Mouse (Mus musculus): Measurements from ENCODE around the gene Creb5.

The Creb5 gene

GRCm38 (mm10) chr6:53644056-53644455, 357.0 kb downstream of the Creb5 start:
- DNase-seq (ENCODE audit: low spot score), result no peak

- DNase-seq (ENCODE audit: low spot score), result no peak
Measured at GRCm38 (mm10) chr6:53644971-53645370, 357.9 kb downstream of the Creb5 start.

- no peak for DNase-seq (ENCODE audit: low spot score)
Measured at GRCm38 (mm10) chr6:53649782-53650181, 362.7 kb downstream of the Creb5 start.

GRCm38 (mm10) chr6:53652691-53653090, 365.6 kb downstream of the Creb5 start:
- no peak for DNase-seq (ENCODE audit: low spot score)

GRCm38 (mm10) chr6:53653706-53654360, 366.8 kb downstream of the Creb5 start:
- DNase-seq (ENCODE audit: low spot score), result no peak

GRCm38 (mm10) chr6:53654361-53654824, 367.3 kb downstream of the Creb5 start:
- peak; percentile 9 for DNase-seq (ENCODE audit: low spot score)

- no peak for DNase-seq (ENCODE audit: low spot score)
Measured at GRCm38 (mm10) chr6:53656466-53656865, 369.4 kb downstream of the Creb5 start.

GRCm38 (mm10) chr6:53657483-53657882, 370.4 kb downstream of the Creb5 start:
- no peak for DNase-seq (ENCODE audit: low spot score)

GRCm38 (mm10) chr6:53662858-53663833, 376.1 kb downstream of the Creb5 start:
- no peak for DNase-seq (ENCODE audit: low spot score)

- no peak for DNase-seq (ENCODE audit: low spot score)
Measured at GRCm38 (mm10) chr6:53664759-53665158, 377.7 kb downstream of the Creb5 start.

- DNase-seq (ENCODE audit: low spot score), result no peak
Measured at GRCm38 (mm10) chr6:53666503-53666902, 379.4 kb downstream of the Creb5 start.

- DNase-seq (ENCODE audit: low spot score), result no peak
Measured at GRCm38 (mm10) chr6:53678307-53678706, 391.2 kb downstream of the Creb5 start.

- DNase-seq (ENCODE audit: low spot score), result peak; percentile 27
Measured at GRCm38 (mm10) chr6:53680046-53680445, 393.0 kb downstream of the Creb5 start.

GRCm38 (mm10) chr6:53684416-53684815, 397.3 kb downstream of the Creb5 start:
- no peak for DNase-seq (ENCODE audit: low spot score)

- no peak for DNase-seq (ENCODE audit: low spot score)
Measured at GRCm38 (mm10) chr6:53685323-53685722, 398.3 kb downstream of the Creb5 start.

GRCm38 (mm10) chr6:53688762-53689477, 401.9 kb downstream of the Creb5 start:
- no peak for DNase-seq (ENCODE audit: low spot score)

GRCm38 (mm10) chr6:53691006-53691405, 403.9 kb downstream of the Creb5 start:
- no peak for DNase-seq (ENCODE audit: low spot score)

- no peak for DNase-seq (ENCODE audit: low spot score)
Measured at GRCm38 (mm10) chr6:53695216-53695615, 408.1 kb downstream of the Creb5 start.

GRCm38 (mm10) chr6:53696471-53696870, 409.4 kb downstream of the Creb5 start:
- no peak for DNase-seq (ENCODE audit: low spot score)

- peak; percentile 16 for DNase-seq (ENCODE audit: low spot score)
Measured at GRCm38 (mm10) chr6:53696921-53697320, 409.9 kb downstream of the Creb5 start.

GRCm38 (mm10) chr6:53698128-53698749, 411.2 kb downstream of the Creb5 start:
- DNase-seq (ENCODE audit: low spot score), result no peak

GRCm38 (mm10) chr6:53704440-53704839, 417.4 kb downstream of the Creb5 start:
- peak; percentile 19 for DNase-seq (ENCODE audit: low spot score)
